Mouse (Mus musculus) cortical plate, adult 2 months (tissue): ENCODE measurements around the gene Dusp3.

Experiments
- CTCF ChIP-seq: fragments of 200-500 bp; IDR thresholded peaks from 2 replicates; pipeline ENCODE4 v1.5.1; 2011; ENCODE audit warnings: mild to moderate bottlenecking, control low read depth, low read length; ENCODE audit not compliant: insufficient read depth; ENCODE audit errors: extremely low read depth
- POLR2A ChIP-seq: fragments of 200-500 bp; IDR thresholded peaks from 2 replicates; pipeline ENCODE4 v1.6.1; 2011; ENCODE audit warnings: mild to moderate bottlenecking, low read length, control low read depth; ENCODE audit not compliant: insufficient read depth; ENCODE audit errors: extremely low read depth

DNA sequence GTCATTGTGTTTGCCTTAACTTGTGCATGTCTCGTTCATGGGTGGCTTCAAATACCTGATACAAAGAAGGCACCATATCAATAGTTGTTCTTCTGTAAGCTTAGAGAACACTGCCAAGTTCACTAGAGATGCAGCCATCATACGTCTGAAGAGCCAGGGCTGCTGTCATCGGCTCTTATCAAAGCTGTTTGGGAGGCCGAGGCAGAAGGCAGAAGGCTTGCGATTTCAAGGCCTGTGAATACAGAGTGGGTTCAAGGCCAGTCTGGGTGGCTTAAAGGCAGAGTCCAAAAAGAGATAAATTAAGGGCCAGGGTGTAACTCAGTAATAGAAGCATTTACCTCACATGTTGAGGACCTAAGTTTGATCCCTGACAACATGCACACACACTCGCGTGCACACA, 49.5 kb upstream of the Dusp3 start:
- TF ChIP-seq CTCF (no peak), POLR2A (no peak)
